Mouse (Mus musculus) ES-E14 (cell line): ENCODE measurements around the gene Pom121.

ENCODE experiments used
- CHD2 ChIP-seq: IDR thresholded peaks from 2 replicates; pipeline ENCODE4 v1.6.1; 2014; ENCODE audit warnings: mild to moderate bottlenecking, low read depth, low read length, inconsistent platforms
- HCFC1 ChIP-seq: IDR thresholded peaks from 2 replicates; pipeline ENCODE4 v1.6.1; 2012; ENCODE audit warnings: low read length, inconsistent platforms, borderline replicate concordance; ENCODE audit not compliant: insufficient read depth
- MAFK ChIP-seq: IDR thresholded peaks from 2 replicates; pipeline ENCODE4 v1.6.1; 2014; ENCODE audit warnings: mild to moderate bottlenecking, low read depth, low read length, inconsistent platforms; ENCODE audit not compliant: insufficient read depth
- ZC3H11A ChIP-seq: IDR thresholded peaks from 2 replicates; pipeline ENCODE4 v1.6.1; 2012; ENCODE audit warnings: low read depth, mild to moderate bottlenecking, inconsistent platforms, low read length, borderline replicate concordance

GRCm38 (mm10) chr5:135371195-135371594 lies 23.2 kb downstream of the Pom121 start:
- no peak for TF ChIP-seq CHD2
- no peak for TF ChIP-seq HCFC1
- TF ChIP-seq ZC3H11A, result no peak
- no peak for TF ChIP-seq MAFK
